Mouse (Mus musculus) myocyte (in vitro differentiated cells): ENCODE results near the gene Ubash3b. TPM values are rescaled to one million over a fixed set of nuclear protein-coding genes. Genes with fewer than 3 reads are reported as not detected.

Experiments used
- H3K27me3 ChIP-seq: one replicate; pipeline ENCODE4 v1.6.1; 2011; ENCODE audit not compliant: control insufficient read depth, insufficient read depth, insufficient read length
- H3K36me3 ChIP-seq: one replicate; pipeline ENCODE4 v1.6.1; 2011; ENCODE audit not compliant: control insufficient read depth, insufficient read depth
- H3K4me2 ChIP-seq: one replicate; pipeline ENCODE4 v1.6.1; 2011; ENCODE audit warnings: low read depth, control low read depth
- H3K4me3 ChIP-seq: one replicate; pipeline ENCODE4 v1.5.1; 2011; ENCODE audit warnings: mild to moderate bottlenecking, control low read depth, moderate library complexity
- H3K79me2 ChIP-seq: one replicate; pipeline ENCODE4 v1.6.1; 2011; ENCODE audit not compliant: control insufficient read depth, insufficient read depth
- H3ac ChIP-seq: one replicate; pipeline ENCODE4 v1.6.1; 2011; ENCODE audit not compliant: control insufficient read depth, insufficient read length
- CEBPB ChIP-seq: IDR thresholded peaks from 2 replicates; pipeline ENCODE4 v1.6.1; 2011; ENCODE audit warnings: mild to moderate bottlenecking, moderate library complexity; ENCODE audit not compliant: poor library complexity, insufficient read depth, severe bottlenecking
- E2F4 ChIP-seq: IDR thresholded peaks from one replicate; pipeline ENCODE4 v1.6.1; 2011; ENCODE audit warnings: mild to moderate bottlenecking, control low read depth, moderate library complexity; ENCODE audit not compliant: insufficient read depth
- MAX ChIP-seq: IDR thresholded peaks from one replicate; pipeline ENCODE4 v1.6.1; 2011; ENCODE audit warnings: low read depth, mild to moderate bottlenecking, control low read depth
- MYOD1 ChIP-seq, 3 experiments: IDR thresholded peaks; one replicate each; pipeline ENCODE4 v1.6.1; 2011; ENCODE audit warnings: control low read depth in 2 of 3, low read depth in 2 of 3, mild to moderate bottlenecking in 2 of 3, moderate library complexity in 1 of 3; ENCODE audit not compliant: insufficient read length in 2 of 3, control insufficient read depth in 1 of 3
- MYOG ChIP-seq, 3 experiments: IDR thresholded peaks; one replicate each; pipeline ENCODE4 v1.6.1; 2011; ENCODE audit warnings: control low read depth in 2 of 3, low read depth in 2 of 3, mild to moderate bottlenecking in 2 of 3; ENCODE audit not compliant: insufficient read length in 2 of 3, control insufficient read depth in 1 of 3, insufficient read depth in 1 of 3
- POLR2A ChIP-seq: IDR thresholded peaks from one replicate; pipeline ENCODE4 v1.6.1; 2011; ENCODE audit warnings: low read depth, mild to moderate bottlenecking, control low read depth, moderate library complexity; ENCODE audit not compliant: insufficient read length
- POLR2AphosphoS2 ChIP-seq: IDR thresholded peaks from one replicate; pipeline ENCODE4 v1.6.1; 2011; ENCODE audit warnings: low read depth, control low read depth; ENCODE audit not compliant: insufficient read length
- REST ChIP-seq: IDR thresholded peaks from one replicate; pipeline ENCODE4 v1.6.1; 2011; ENCODE audit warnings: mild to moderate bottlenecking, control low read depth, moderate library complexity; ENCODE audit not compliant: insufficient read depth, insufficient read length
- SRF ChIP-seq: IDR thresholded peaks from one replicate; pipeline ENCODE4 v1.6.1; 2011; ENCODE audit warnings: low read depth; ENCODE audit not compliant: control insufficient read depth, insufficient read length
- TCF12 ChIP-seq: IDR thresholded peaks from one replicate; pipeline ENCODE4 v1.6.1; 2011; ENCODE audit warnings: mild to moderate bottlenecking, control low read depth; ENCODE audit not compliant: poor library complexity, insufficient read depth, severe bottlenecking
- TCF3 ChIP-seq: IDR thresholded peaks from one replicate; pipeline ENCODE4 v1.6.1; 2011; ENCODE audit warnings: low read depth, control low read depth; ENCODE audit not compliant: insufficient read length
- USF1 ChIP-seq: IDR thresholded peaks from one replicate; pipeline ENCODE4 v1.6.1; 2011; ENCODE audit warnings: low read depth, mild to moderate bottlenecking, control low read depth, moderate library complexity
- polyA plus RNA-seq: library from polyadenylated mRNA; unstranded; fragments of >200 nt; fragmentation: generic; extraction: Trizol; gene quantifications from one replicate; pipeline ENCODE4 v1.2.1, GENCODE M21; 2012; ENCODE audit warnings: missing spikeins

Gene Ubash3b
- polyA plus RNA-seq, 1 experiment: 5.9 TPM

- no peaks in the 10 kb centered on the region for H3K79me2 ChIP-seq
- H3K4me2 ChIP-seq: no peak overlapping the region
- no peaks in the 10 kb centered on the region for H3K27me3 ChIP-seq
- no peaks in the 10 kb centered on the region for H3K36me3 ChIP-seq
- TF ChIP-seq MYOD1 (IDR thresholded peaks at IDR 0.05; ENCODE audit: control insufficient read depth in 1 of 3, insufficient read length in 2 of 3, low read depth in 2 of 3): no peak
- TF ChIP-seq CEBPB: no peak
- TF ChIP-seq TCF12: no peak
- no peak for TF ChIP-seq POLR2AphosphoS2
- TF ChIP-seq REST: no peak
- no peak for TF ChIP-seq MAX
- TF ChIP-seq SRF: no peak
- TF ChIP-seq TCF3: no peak
- no peak for TF ChIP-seq MYOG (IDR thresholded peaks at IDR 0.05; ENCODE audit: control insufficient read depth in 1 of 3, insufficient read depth in 1 of 3, insufficient read length in 2 of 3, low read depth in 2 of 3)
- TF ChIP-seq E2F4: no peak
- no peak for TF ChIP-seq USF1
- TF ChIP-seq POLR2A: no peak
- no peak overlapping the region for H3K4me3 ChIP-seq
- H3ac ChIP-seq: no peak overlapping the region
Measured at GRCm38 (mm10) chr9:40994075-40994474, 167.4 kb downstream of the Ubash3b start.

- Histone ChIP-seq H3K27me3 (peaks cover 5% of the 10 kb centered on the region), H3K79me2 (no peaks in the 10 kb centered on the region), H3ac (no peak overlapping the region), H3K4me3 (no peak overlapping the region), H3K4me2 (no peak overlapping the region), H3K36me3 (no peaks in the 10 kb centered on the region)
- TF ChIP-seq TCF3: no peak
- TF ChIP-seq MYOD1 (IDR thresholded peaks at IDR 0.05; ENCODE audit: control insufficient read depth in 1 of 3, insufficient read length in 2 of 3, low read depth in 2 of 3): no peak
- TF ChIP-seq SRF: no peak
- no peak for TF ChIP-seq E2F4
- TF ChIP-seq POLR2A: no peak
- TF ChIP-seq POLR2AphosphoS2: no peak
- TF ChIP-seq TCF12: no peak
- no peak for TF ChIP-seq REST
- no peak for TF ChIP-seq USF1
- TF ChIP-seq CEBPB: no peak
- no peak for TF ChIP-seq MYOG (IDR thresholded peaks at IDR 0.05; ENCODE audit: control insufficient read depth in 1 of 3, insufficient read depth in 1 of 3, insufficient read length in 2 of 3, low read depth in 2 of 3)
Measured at GRCm38 (mm10) chr9:40991511-40991910, 170.0 kb downstream of the Ubash3b start.

- Histone ChIP-seq H3K79me2 (no peaks in the 10 kb centered on the region), H3K36me3 (no peaks in the 10 kb centered on the region), H3K27me3 (peaks cover 5% of the 10 kb centered on the region), H3ac (no peak overlapping the region), H3K4me2 (no peak overlapping the region), H3K4me3 (no peak overlapping the region)
- TF ChIP-seq TCF3 (no peak), MYOD1 (IDR thresholded peaks at IDR 0.05; ENCODE audit: control insufficient read depth in 1 of 3, insufficient read length in 2 of 3, low read depth in 2 of 3) (no peak), MYOG (IDR thresholded peaks at IDR 0.05; ENCODE audit: control insufficient read depth in 1 of 3, insufficient read depth in 1 of 3, insufficient read length in 2 of 3, low read depth in 2 of 3) (no peak), E2F4 (no peak), POLR2A (no peak), REST (no peak), POLR2AphosphoS2 (no peak), TCF12 (no peak), MAX (no peak), CEBPB (no peak), USF1 (no peak), SRF (no peak)
Measured at GRCm38 (mm10) chr9:40989940-40990588, 171.4 kb downstream of the Ubash3b start.

- no peak overlapping the region for H3ac ChIP-seq
- no peaks in the 10 kb centered on the region for H3K36me3 ChIP-seq
- H3K27me3 ChIP-seq: peaks cover 5% of the 10 kb centered on the region
- no peak overlapping the region for H3K4me3 ChIP-seq
- TF ChIP-seq POLR2A (no peak), USF1 (no peak), TCF3 (no peak), TCF12 (no peak), REST (no peak)
- no peak overlapping the region for H3K4me2 ChIP-seq
- H3K79me2 ChIP-seq: no peaks in the 10 kb centered on the region
Measured at GRCm38 (mm10) chr9:40984313-40984712, 177.2 kb downstream of the Ubash3b start.
